Mouse (Mus musculus): ENCODE results near the gene Ninj1. TPM values are rescaled to one million over a fixed set of nuclear protein-coding genes. Genes with fewer than 3 reads are reported as not detected.

Ninj1 gene
- 26.5 and 28.1 TPM in 2 replicates for polyA plus RNA-seq (2016; fragmentation: Nextera tagmentation; extraction: Ambion mirVana)

DNA sequence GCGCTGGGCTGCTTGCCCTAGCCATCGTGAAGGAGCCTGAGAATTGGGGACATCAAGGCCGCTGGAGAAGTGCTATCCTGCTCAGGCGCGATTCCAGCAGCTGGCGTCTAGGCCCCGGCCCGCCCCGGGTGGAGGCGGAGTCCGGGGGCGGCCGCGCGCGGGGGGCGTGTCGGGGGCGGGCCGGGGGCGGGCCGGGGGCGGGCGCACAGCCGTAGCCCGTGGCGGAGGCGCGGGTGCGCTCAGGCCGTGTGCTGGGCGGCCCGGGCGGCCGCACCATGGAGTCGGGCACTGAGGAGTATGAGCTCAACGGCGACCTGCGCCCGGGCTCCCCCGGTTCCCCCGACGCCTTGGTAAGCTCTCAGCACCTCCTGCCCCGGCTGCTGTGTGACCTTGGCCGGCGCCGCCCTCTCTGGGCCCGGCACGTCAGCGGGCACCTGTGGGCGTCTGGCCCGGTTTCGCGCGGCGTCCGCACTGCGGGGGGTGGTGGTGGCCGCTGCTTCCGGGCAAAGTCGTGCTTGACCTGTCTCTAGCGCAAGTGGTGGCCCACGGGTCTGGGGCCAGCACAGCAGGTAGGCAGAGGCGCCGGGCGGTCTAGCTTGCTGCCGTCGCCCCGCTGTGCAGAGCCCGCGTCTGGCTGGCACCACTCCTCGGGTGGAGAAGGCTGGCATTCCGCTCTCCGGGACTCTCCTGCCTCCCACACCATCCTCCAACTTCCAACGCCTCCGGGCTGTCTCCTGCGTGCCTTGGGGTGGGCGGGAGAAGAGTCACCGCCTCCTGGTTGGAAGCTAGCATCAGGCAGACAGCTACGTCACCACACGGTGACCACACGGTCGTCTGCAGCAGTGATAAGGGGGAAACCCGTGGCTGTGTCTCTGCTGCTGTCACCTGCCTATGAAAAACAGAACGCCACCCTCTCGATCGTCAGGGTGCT, at the start of gene Ninj1:
TSS of gene Ninj1 (plus strand) at position 198 of the 931 bp plus-strand sequence.
- peak within 1 kb of the TSS; percentile 12; the same call in 1 of the 2 replicates for H3K27ac ChIP-seq
- peaks cover 36% of the 10 kb centered on the region for H3K4me1 ChIP-seq
- peaks cover 21% of the 10 kb centered on the region for H3K27me3 ChIP-seq
- peak within 1 kb of the TSS; percentile 71 for H3K4me3 ChIP-seq
- peak within 1 kb of the TSS; percentile 72 for H3K9ac ChIP-seq
- no peaks in the 10 kb centered on the region for H3K36me3 ChIP-seq
- WGBS = under 1% methylated on average over 63 of the region's 87 CpGs
- peak within 1 kb of the TSS; percentile 99 for H3K4me2 ChIP-seq (replicated peaks)
- 0 out of 2 replicates have a peak, but pooled peaks cover 3% of the 10 kb centered on the region for H3K9me3 ChIP-seq (replicated peaks)
- ATAC-seq (ENCODE audit: low FRiP score) = peak; percentile 90

DNA sequence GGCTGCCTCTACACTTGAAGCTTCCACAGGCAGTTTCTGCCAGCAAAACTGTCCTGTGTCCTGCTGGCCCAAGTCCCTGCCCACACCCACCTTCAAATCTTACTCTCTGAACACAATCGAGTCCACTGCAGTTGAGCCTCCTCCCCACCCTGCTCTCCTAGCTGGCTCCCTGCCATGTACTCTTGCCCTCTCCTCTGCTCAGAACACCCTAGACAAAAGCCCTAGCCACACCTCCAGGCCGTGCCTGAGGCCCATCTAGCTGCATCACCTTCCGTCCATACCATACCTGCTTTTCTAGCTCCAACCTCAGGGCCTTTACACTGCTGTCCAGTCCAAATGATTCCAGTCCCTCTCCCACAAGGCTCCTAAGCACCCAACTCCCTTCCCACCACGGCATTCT, 46.7 kb upstream of the Ninj1 start:
- Histone ChIP-seq H3K9me3 (replicated peaks) (no peaks in the 10 kb centered on the region), H3K4me3 (no peak overlapping the region), H3K36me3 (peaks cover 7% of the 10 kb centered on the region; the same call in 1 of the 2 replicates), H3K9ac (no peak overlapping the region), H3K4me2 (replicated peaks) (no peak overlapping the region), H3K4me1 (peaks cover 33% of the 10 kb centered on the region), H3K27ac (no peak overlapping the region), H3K27me3 (no peaks in the 10 kb centered on the region)
- ATAC-seq (ENCODE audit: low FRiP score) = no peak
- 61% methylated on average over 4 of the region's 4 CpGs for WGBS

DNA sequence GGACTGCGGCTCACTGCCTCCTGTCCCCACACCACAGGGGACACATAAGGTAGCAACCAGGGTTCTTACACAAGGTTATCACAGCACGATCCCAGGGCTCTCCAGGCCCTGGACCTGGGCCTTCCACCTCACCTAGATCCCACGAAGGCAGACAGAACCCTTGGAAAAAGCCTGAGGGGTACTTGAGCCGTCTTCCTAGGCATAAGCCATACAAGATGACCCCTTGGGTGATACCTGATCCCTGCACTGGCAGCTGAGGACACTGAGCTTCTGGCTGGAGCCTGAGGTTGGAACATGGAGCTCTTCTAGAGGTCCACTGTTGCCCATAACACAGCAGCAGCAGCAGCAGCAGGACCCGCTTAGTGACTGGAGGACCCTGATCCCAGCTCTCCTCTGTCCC, 44.9 kb upstream of the Ninj1 start:
- WGBS = 79% methylated on average over 5 of the region's 5 CpGs
- peaks cover 43% of the 10 kb centered on the region for H3K4me1 ChIP-seq
- H3K9ac ChIP-seq = no peak overlapping the region

DNA sequence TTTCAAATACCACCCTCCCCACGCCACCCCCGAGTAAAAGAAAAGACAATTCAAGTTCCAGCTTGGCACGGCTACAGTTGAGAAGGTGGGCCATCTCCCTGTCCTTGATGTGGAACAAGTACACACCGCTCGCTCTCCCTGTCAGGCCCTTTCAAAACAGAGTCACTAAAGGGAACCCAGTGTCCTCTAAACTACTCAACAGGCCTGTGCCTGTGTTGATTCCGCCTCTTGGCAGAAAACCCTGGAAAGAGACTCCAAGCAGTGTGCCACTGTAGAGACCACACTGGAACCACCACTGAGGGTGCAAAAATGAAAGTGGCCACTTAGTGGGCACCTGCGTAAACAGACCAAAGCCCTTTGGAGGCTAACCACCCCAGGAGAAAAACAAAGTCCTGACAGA, 44.0 kb upstream of the Ninj1 start:
- H3K9ac ChIP-seq = no peak overlapping the region
- H3K27me3 ChIP-seq = peaks cover 6% of the 10 kb centered on the region
- H3K4me2 ChIP-seq (replicated peaks) = no peak overlapping the region
- H3K27ac ChIP-seq = no peak overlapping the region
- peaks cover 47% of the 10 kb centered on the region for H3K4me1 ChIP-seq
- peaks cover 4% of the 10 kb centered on the region; the same call in 1 of the 2 replicates for H3K36me3 ChIP-seq
- WGBS = 93% methylated on average over 7 of the region's 7 CpGs
- H3K4me3 ChIP-seq = no peak overlapping the region
- ATAC-seq (ENCODE audit: low FRiP score) = no peak
- no peaks in the 10 kb centered on the region for H3K9me3 ChIP-seq (replicated peaks)

More for the DNA sequence above, 44.9 kb upstream of the Ninj1 start:
- peaks cover 4% of the 10 kb centered on the region; the same call in 1 of the 2 replicates for H3K36me3 ChIP-seq
- H3K4me2 ChIP-seq (replicated peaks) = no peak overlapping the region
- no peak for ATAC-seq (ENCODE audit: low FRiP score)
- H3K9me3 ChIP-seq (replicated peaks) = no peaks in the 10 kb centered on the region
- H3K4me3 ChIP-seq = no peak overlapping the region
- peaks cover 6% of the 10 kb centered on the region for H3K27me3 ChIP-seq
- H3K27ac ChIP-seq = no peak overlapping the region

DNA sequence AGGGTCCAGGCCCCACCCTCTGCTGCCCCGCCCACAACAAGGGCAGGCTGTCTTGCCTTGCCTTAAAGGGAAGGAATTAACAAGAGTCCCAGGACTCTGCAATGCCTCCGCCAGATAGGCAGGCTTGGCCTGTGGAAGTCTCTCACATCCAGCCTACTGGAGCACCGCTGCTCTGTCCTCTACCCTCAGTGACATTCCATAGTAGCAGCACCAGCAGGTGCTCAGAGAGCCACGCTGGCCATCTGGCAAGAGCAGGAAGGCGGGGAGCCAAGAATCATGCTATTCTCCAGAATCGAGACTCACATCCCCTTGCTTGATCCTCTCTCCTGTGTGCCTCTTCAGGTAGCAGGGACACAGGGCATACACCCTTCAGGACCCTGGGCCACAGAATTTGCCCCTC, 42.8 kb upstream of the Ninj1 start:
- H3K27me3 ChIP-seq = peaks cover 15% of the 10 kb centered on the region
- H3K4me2 ChIP-seq (replicated peaks) = peak overlapping the region; percentile 90
- WGBS = 52% methylated on average over 6 of the region's 6 CpGs
- H3K27ac ChIP-seq = no peak overlapping the region
- H3K9me3 ChIP-seq (replicated peaks) = no peaks in the 10 kb centered on the region
- peaks cover 4% of the 10 kb centered on the region; the same call in 1 of the 2 replicates for H3K36me3 ChIP-seq
- no peak overlapping the region for H3K9ac ChIP-seq
- ATAC-seq (ENCODE audit: low FRiP score) = no peak
- peaks cover 48% of the 10 kb centered on the region for H3K4me1 ChIP-seq
- H3K4me3 ChIP-seq = 0 out of 2 replicates have a peak overlapping the region, but pooled peaks have one; percentile 1

DNA sequence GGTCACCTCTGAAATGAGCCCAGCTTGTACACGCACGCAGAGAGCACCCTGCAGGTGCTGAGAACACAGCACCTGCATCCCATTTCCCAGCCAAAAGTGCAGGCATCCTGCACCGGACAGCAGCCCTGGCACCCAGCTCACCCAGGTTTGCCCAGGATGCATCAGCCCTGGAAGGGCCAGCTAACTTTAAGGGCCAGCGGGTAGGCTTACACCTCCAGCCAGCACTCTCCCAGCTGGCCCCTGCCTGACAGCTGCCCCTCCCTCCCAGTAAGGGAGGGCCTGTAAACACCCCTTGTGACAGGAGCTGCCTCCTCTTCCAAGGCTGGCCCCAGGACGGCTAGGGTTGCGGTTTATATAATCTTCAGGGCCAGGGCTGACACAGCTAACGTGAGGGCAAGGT, 41.9 kb upstream of the Ninj1 start:
- peak overlapping the region; percentile 92 for H3K4me3 ChIP-seq
- 39% methylated on average over 7 of the region's 7 CpGs for WGBS
- peaks cover 47% of the 10 kb centered on the region for H3K4me1 ChIP-seq
- no peak overlapping the region for H3K27ac ChIP-seq
- peak overlapping the region; percentile 96 for H3K9ac ChIP-seq
- peaks cover 4% of the 10 kb centered on the region; the same call in 1 of the 2 replicates for H3K36me3 ChIP-seq
- H3K9me3 ChIP-seq (replicated peaks) = no peaks in the 10 kb centered on the region
- ATAC-seq (ENCODE audit: low FRiP score) = no peak
- peak overlapping the region; percentile 90 for H3K4me2 ChIP-seq (replicated peaks)
- H3K27me3 ChIP-seq = peaks cover 23% of the 10 kb centered on the region

DNA sequence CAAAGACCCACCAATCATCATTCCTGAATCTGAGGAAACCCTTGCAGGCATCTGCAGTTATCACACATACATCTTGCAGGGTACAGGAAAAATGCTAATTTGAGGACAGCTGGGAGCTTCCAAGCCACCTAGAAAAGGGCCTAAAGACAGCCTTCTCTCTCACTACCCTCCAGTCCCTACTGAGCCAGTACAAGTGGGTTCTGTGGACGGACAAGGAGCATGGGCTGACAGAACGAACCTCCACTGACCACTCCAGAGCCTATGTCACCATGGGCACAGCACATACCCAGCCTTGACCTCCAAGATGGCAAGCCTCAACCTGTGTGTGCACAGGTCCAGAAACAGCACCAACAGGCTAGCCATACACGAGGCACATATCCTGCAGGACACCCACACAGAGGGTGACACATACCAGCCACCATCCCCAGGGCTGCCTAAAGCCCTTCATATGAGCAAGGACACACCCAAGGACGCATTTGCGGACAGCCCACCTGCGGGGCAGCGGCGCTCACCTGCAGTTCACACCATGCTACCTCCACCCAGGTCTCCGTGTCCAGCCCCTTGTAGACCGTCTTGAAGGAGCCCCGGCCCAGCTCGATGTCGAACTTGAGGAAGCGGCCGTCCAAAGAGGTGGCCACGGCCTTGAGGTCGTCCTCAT, 41.1 kb upstream of the Ninj1 start:
- Histone ChIP-seq H3K27me3 (peaks cover 25% of the 10 kb centered on the region), H3K4me3 (peak overlapping the region; percentile 92), H3K36me3 (peaks cover 4% of the 10 kb centered on the region; the same call in 1 of the 2 replicates), H3K4me1 (peaks cover 39% of the 10 kb centered on the region), H3K27ac (peak overlapping the region; percentile 93), H3K4me2 (replicated peaks) (peak overlapping the region; percentile 90), H3K9ac (peak overlapping the region; percentile 96), H3K9me3 (replicated peaks) (no peaks in the 10 kb centered on the region)
- peak; percentile 9; the same call in 1 of the 2 replicates for ATAC-seq (ENCODE audit: low FRiP score)
- 28% methylated on average over 17 of the region's 17 CpGs for WGBS

DNA sequence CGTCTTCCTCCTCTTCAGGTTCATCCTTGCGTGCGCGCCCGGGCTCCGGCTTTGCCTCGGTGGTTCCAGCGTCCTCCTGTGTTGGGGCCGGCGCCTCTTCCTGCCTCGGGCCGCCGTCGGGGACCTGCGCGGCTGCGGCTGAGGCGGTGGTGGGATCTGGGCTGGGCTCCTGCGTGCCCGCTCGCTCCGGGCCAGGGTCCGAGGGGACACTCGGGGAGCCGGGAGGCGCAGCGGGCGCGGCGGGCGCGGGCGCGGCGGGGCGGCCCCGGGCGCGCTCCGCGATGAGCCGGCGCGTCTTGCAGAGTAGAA, 40.6 kb upstream of the Ninj1 start:
- Histone ChIP-seq H3K36me3 (peaks cover 4% of the 10 kb centered on the region; the same call in 1 of the 2 replicates), H3K27ac (peak overlapping the region; percentile 93), H3K4me3 (peak overlapping the region; percentile 92), H3K9ac (peak overlapping the region; percentile 96), H3K4me2 (replicated peaks) (peak overlapping the region; percentile 90), H3K4me1 (peaks cover 38% of the 10 kb centered on the region), H3K9me3 (replicated peaks) (no peaks in the 10 kb centered on the region), H3K27me3 (peaks cover 25% of the 10 kb centered on the region)
- peak; percentile 30 for ATAC-seq (ENCODE audit: low FRiP score)
- WGBS = 1% methylated on average over 28 of the region's 44 CpGs

DNA sequence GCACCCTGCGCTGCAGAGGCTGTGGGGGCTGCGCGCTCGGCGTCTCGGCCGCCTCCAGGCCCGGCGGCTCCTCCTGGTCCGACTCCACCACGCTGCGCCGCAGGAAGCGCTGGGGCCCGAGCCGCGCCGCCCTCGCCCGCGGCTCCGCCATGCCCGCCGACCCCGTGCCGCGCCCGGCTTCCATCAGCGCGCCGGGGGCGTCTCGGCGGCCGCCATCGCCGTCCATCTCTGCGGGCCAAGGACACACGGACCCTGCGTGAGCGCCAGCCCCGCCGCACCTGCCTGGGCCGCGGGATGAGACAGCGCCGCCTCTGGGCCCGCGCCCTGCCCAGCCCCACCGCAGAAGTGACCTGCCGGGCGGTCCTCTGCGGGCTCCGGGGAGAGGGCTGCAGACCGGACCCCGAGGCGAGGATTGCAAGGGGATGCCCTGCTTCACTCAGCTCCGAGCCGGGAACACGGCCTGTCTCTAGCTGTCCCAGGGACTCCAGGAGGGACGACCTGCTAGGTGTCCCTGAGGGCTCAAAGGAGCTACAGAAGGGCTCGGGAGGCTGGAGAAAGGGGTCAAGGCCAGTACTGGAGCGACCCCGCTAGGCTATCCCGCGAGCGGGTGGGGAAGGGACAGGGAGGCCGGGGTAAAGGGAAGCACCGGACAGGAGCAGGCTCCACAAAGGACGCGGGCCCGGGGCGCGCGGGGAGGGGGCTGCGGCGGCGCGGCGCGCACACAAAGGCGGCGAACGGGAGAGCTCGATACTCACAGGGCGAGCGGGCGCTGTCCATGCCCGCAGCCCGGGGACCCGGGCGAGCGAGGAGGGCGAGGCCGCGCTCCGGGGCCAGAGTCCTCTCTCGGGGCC, 40.1 kb upstream of the Ninj1 start:
- peak overlapping the region; percentile 96 for H3K9ac ChIP-seq
- H3K36me3 ChIP-seq = peaks cover 4% of the 10 kb centered on the region; the same call in 1 of the 2 replicates
- ATAC-seq (ENCODE audit: low FRiP score) = peak; percentile 78
- H3K4me1 ChIP-seq = peaks cover 38% of the 10 kb centered on the region
- peak overlapping the region; percentile 92 for H3K4me3 ChIP-seq
- peak overlapping the region; percentile 93 for H3K27ac ChIP-seq
- under 1% methylated on average over 79 of the region's 98 CpGs for WGBS
- H3K4me2 ChIP-seq (replicated peaks) = peak overlapping the region; percentile 90
- H3K9me3 ChIP-seq (replicated peaks) = no peaks in the 10 kb centered on the region
- H3K27me3 ChIP-seq = peaks cover 25% of the 10 kb centered on the region

DNA sequence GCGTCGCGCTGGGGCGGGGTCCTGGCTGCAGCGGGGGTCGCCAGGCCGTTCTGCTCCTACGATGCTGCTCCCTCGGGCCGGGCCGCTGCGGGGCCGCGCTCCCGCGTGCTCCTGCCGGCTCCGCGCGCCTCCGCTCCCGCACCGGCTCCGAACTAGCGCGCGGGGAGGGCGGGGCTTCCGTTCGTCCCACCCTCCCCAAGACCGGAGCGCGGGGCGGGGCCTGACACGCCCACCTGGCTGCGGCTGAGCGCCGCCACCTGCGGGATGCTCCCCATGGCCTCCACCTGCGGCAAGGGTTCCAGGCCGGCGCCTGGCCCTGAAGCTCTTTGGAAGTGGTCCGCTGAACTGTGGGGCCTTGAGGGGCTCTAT, 39.4 kb upstream of the Ninj1 start, which contains the start of gene Wnk2:
TSS of gene Wnk2 (minus strand) at position 157 of the 369 bp plus-strand sequence.
- Histone ChIP-seq H3K36me3 (no peaks in the 10 kb centered on the region), H3K27ac (peak within 1 kb of the TSS; percentile 93), H3K27me3 (peaks cover 25% of the 10 kb centered on the region), H3K4me1 (peaks cover 34% of the 10 kb centered on the region), H3K9ac (peak within 1 kb of the TSS; percentile 96), H3K4me2 (replicated peaks) (peak within 1 kb of the TSS; percentile 90), H3K4me3 (peak within 1 kb of the TSS; percentile 92), H3K9me3 (replicated peaks) (no peaks in the 10 kb centered on the region)
- ATAC-seq (ENCODE audit: low FRiP score) = peak; percentile 74
- WGBS = under 1% methylated on average over 42 of the region's 43 CpGs

DNA sequence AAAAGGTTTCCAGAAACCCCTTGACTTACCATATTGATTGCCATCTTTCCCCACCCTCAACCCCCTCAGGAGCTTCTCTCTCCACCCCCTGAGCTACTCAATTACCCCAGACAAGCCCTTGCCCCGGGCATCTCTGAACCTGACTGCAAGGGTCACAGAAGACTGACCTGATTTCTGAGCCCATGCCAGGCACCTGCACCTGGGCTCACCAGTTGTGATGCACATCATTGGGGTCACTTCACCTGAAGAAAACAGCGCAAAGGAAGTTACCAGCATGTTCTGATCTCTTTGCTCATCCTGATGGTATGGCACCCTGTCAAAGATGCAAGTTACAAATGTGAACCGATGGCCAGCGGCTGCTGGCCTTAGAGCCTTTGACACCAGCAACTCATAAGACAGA, 38.6 kb upstream of the Ninj1 start:
- Histone ChIP-seq H3K27ac (no peak overlapping the region), H3K9me3 (replicated peaks) (no peaks in the 10 kb centered on the region), H3K4me3 (no peak overlapping the region), H3K4me2 (replicated peaks) (no peak overlapping the region), H3K36me3 (no peaks in the 10 kb centered on the region), H3K9ac (no peak overlapping the region), H3K4me1 (peaks cover 32% of the 10 kb centered on the region), H3K27me3 (peaks cover 25% of the 10 kb centered on the region)
- ATAC-seq (ENCODE audit: low FRiP score) = no peak
- 78% methylated on average over 4 of the region's 4 CpGs for WGBS

Data from hindbrain, embryonic 12.5 days (tissue).